Mouse (Mus musculus) brain, embryonic 14.5 days (tissue): ENCODE measurements at regions not wholly inside any gene's neighbourhood (a gene's known extent, or its start where the extent isn't known, plus 50 kb on each side); places are given as distances from the start of the nearest gene placed in this dataset.

Experiments used
- DNase-seq: peaks from one replicate; pipeline ENCODE4 v3.0.0-alpha.2; 2011; ENCODE audit warnings: low read depth
- CTCF ChIP-seq: fragments of 200-500 bp; IDR thresholded peaks from 2 replicates; pipeline ENCODE4 v1.5.1; 2012; ENCODE audit warnings: inconsistent platforms, mild to moderate bottlenecking, moderate library complexity, borderline replicate concordance; ENCODE audit not compliant: insufficient read depth, insufficient read length; ENCODE audit errors: extremely low read depth
- POLR2A ChIP-seq: fragments of 200-500 bp; IDR thresholded peaks from 2 replicates; pipeline ENCODE4 v1.6.1; 2012; ENCODE audit warnings: mild to moderate bottlenecking, inconsistent platforms, borderline replicate concordance; ENCODE audit not compliant: poor library complexity, insufficient read depth, insufficient read length, severe bottlenecking; ENCODE audit errors: extremely low read depth

DNA sequence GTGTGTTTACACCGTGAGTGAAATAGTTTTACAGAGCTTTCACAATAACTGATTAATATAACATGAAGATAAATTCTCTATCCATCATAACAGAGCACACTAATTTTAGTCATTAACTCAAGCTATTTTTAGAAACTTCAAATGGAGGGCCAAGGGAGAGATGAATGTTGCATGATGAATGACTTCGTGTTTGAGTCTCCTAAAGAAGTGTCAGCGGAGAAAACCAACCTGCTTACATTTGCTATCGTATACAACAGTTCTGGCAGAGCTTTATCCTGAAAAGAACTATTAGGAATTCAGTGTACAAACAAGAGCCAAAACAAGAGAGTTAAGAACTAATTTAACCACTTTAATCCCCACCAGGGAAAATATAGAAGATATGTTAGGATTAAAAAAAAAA lies 526.9 kb downstream of the Zpld1 start:
- TF ChIP-seq POLR2A (no peak), CTCF (no peak)
- DNase-seq, result peak; percentile 17

DNA sequence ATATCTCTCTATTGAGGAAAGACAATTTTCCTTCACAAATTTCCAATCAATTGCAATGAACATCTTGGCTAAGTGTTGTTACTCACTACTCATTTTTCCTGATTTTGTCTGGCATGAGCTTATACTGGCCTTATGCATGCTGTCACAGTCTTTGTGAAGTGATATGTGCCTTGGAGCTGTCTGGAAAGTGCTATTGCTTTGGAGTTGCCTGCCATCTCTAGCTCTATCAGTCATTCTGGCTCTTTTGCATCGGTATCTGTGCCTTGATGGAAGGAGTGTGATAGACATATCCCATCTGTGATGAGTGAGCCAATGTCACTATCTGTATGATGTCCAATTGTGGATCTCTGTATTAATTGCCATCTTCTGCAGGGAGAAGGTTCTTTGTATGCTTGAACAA lies 553.6 kb downstream of the Zpld1 start:
- TF ChIP-seq POLR2A (no peak), CTCF (no peak)
- DNase-seq, result peak; percentile 67

DNA sequence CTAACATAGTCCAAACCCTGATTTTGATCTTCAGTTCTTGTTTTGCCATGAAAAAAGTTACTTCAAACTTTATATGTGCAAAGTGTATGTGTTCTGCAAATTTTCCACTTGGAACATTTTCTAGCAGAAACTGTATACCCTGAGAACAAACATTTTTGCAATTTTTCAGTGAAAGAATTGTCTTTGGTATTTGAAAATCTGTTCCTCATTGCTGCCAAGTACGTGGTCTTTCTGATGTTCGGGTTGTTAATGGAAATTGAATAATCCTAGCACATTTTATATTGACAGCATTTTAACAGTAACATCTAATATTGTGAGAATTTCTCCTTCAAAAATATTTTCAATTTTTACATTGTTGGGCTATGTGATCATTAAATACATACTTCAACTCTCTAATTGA lies 564.3 kb downstream of the Zpld1 start:
- no peak for DNase-seq
- TF ChIP-seq CTCF (no peak), POLR2A (no peak)

DNA sequence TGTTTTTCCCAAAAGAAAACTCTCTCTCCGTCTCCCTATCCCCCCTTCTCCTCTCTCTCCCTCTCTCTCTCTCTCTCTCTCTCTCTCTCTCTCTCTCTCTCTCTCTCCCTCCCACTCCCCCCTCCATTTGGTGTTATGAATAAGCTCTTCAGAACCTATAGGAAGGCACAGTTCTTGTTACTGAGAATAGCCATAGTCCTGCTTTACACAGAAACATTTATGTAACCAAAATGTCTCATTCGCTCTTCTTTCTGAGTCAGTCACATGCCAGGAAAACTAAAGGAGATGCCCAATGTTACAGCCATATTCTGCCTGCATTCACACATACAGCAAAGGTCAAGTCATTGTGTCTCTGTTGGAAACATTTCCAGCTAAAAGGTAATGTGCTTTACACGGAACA lies 589.9 kb downstream of the Zpld1 start:
- no peak for TF ChIP-seq POLR2A
- TF ChIP-seq CTCF, result no peak
- no peak for DNase-seq

DNA sequence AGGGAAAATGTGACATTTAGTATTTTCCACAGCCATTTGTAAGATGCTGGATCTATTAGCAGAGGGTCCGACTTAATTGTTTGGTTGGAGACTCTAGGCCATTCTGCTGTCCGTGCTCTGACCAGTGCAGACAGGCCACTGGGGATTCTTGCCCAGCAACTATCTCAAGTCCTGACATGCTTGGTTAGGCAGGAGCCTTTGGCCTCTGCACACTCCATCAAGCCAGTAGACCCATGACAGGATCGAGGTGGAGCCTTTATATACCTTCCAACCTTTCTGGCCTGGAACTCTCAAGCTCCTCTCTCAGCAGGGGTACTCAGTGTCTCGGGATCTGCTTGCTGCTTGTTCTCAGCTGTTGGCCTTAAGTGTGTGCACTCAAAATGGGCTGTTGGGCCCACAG lies 615.0 kb downstream of the Zpld1 start:
- no peak for TF ChIP-seq CTCF
- no peak for TF ChIP-seq POLR2A
- DNase-seq, result no peak

DNA sequence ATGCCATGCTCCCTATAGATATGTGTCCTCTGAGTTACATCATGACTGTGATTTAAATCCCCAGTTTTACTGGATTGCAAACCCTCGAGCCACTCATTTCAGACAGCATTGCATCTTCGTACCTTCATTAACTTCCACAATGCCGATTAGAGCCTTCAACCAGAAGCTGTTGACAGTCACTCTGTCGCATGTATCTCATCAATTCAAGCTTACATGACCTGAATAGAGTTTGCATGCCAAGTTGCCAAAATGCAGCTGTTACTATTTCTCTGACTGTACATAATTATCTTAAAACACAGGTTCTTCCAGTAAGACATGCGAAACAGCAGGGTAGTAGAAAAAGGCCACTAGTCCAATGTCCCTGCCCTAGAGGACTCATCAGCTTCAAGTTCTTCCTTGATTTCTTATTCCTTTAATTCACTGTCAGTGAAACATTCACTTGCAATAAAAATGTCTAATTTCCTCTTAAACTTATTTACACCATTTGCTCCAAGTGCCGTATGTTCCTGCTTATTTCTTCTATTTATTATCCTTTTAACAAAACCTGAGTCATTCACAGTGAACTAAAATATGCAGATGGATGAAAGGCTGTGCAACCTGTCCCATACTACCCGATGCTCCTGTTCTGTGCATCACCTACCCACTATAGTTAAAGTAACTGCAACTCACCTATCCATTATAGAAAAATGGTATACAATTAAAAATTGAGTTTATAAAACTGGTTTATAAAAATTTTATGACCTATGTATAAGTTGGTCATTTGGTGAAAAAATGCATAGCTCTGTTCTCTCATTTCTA lies 648.9 kb downstream of the Zpld1 start:
- DNase-seq, result peak; percentile 79
- TF ChIP-seq CTCF, result no peak
- TF ChIP-seq POLR2A, result no peak

DNA sequence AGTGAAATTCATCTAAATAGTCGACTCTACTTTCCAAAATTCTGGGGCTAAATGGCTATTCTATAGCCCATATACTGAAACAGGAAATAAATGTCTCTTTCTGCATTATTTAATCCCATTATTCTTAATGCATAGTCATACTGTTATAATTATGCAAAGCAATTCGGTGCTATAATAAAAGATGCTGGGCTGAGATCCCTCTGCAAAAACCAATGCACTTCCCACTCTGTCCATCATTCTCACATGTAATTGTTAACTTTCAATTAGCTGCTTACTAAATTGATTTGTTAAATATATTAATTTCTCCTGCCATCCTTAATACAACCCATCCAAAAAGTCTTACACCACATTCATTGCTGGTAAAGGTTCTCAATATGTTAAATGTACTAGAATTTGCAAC lies 650.0 kb downstream of the Zpld1 start:
- no peak for TF ChIP-seq POLR2A
- TF ChIP-seq CTCF, result no peak
- DNase-seq, result peak; percentile 19

DNA sequence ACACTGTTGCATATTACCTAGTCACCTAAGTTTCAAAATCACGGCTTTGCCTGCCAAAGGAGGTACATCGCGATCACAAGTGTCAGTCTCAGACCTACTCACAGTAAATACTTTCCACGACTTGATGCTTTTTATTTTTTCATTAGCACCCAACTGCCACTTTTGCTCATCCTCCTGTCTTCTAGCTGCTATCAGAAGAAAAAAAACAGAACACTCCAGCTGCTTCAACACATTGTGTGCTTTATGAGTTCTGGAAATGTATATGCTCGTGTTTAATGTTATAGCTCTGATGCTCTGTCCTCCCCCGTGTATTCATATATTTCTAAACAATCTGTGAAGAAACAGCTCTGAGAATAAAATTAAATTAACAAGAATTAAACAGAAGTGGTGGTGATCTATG lies 651.5 kb downstream of the Zpld1 start:
- DNase-seq, result peak; percentile 22
- TF ChIP-seq POLR2A (no peak), CTCF (no peak)

DNA sequence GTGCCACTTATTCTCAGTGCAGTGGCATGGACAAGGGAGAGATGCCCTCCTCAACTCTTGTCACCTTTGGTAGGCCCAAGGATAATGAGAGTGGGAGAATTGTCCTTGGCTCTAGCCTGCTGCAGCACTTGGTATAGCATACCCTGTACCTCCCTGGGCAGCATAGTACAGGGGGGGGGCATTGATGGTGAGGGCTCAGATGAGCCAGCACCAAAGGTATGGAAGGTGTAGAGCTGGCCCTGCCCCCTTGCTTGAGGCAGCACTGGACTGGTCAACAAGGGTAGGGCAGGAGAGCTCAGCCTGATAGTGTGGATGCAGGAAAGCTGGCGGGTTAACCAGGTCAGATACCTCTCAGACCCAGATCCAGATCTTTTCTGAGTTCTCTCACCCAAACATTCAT lies 668.6 kb downstream of the Zpld1 start:
- TF ChIP-seq CTCF (no peak), POLR2A (no peak)
- DNase-seq, result no peak

DNA sequence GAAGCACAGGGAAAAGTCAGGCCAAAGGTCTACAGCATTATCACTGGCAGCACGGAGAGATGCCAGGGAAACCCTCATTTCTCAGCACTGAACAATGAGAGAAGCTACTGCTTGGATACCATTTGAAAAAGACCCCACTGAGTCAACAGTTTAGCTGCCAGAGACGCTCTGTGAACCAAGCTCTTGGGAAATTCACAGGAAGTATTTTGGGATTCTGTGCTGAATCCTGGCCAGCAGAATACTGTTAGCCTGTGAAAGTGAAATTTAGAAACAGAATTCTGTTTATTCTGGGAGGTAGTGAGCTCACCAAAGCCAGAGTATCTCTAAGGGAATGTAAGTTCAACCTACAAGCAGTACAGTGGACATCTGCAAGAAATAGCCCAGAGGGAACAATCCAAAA lies 705.1 kb downstream of the Zpld1 start:
- TF ChIP-seq POLR2A, result no peak
- TF ChIP-seq CTCF, result no peak
- DNase-seq, result peak; percentile 31
